Mouse (Mus musculus) liver, postnatal 0 days (tissue): ENCODE results near the gene Shroom3.

ENCODE experiments used
- CTCF ChIP-seq: sonication (generic); IDR thresholded peaks from 2 replicates; pipeline ENCODE4 v1.5.1; 2016; ENCODE audit warnings: antibody characterized with exemption, low read depth
- EP300 ChIP-seq: IDR thresholded peaks from 2 replicates; pipeline ENCODE4 v1.6.1; 2016; ENCODE audit warnings: antibody characterized with exemption, low read depth, mild to moderate bottlenecking

- TF ChIP-seq CTCF (no peak), EP300 (no peak)
These were observed 126.1 kb downstream of the Shroom3 start for GRCm38 (mm10) chr5:92809416-92809750.
